Mouse (Mus musculus) kidney, postnatal 14 days (tissue): Measurements from ENCODE around the gene Fgf12.

Source experiments
- DNase-seq: peaks from one replicate; pipeline ENCODE4 v3.0.0; 2022; ENCODE audit warnings: mixed read lengths

The Fgf12 gene

GRCm38 (mm10) chr16:28454821-28455220 is 298.0 kb downstream of the Fgf12 start:
- DNase-seq: no peak

GRCm38 (mm10) chr16:28447114-28447455 is 305.8 kb downstream of the Fgf12 start:
- DNase-seq: no peak

- peak; percentile 18 for DNase-seq
Observed at GRCm38 (mm10) chr16:28446334-28447113, 306.3 kb downstream of the Fgf12 start.

GRCm38 (mm10) chr16:28445800-28446333 is 307.0 kb downstream of the Fgf12 start:
- no peak for DNase-seq

- peak; percentile 31 for DNase-seq
Observed at GRCm38 (mm10) chr16:28444993-28445799, 307.7 kb downstream of the Fgf12 start.

- DNase-seq: no peak
Observed at GRCm38 (mm10) chr16:28421617-28422016, 331.3 kb downstream of the Fgf12 start.

- peak; percentile 7 for DNase-seq
Observed at GRCm38 (mm10) chr16:28419693-28420299, 333.1 kb downstream of the Fgf12 start.

GRCm38 (mm10) chr16:28411210-28411817 is 341.6 kb downstream of the Fgf12 start:
- no peak for DNase-seq

GRCm38 (mm10) chr16:28408294-28408693 is 344.6 kb downstream of the Fgf12 start:
- no peak for DNase-seq

GRCm38 (mm10) chr16:28407892-28408291 is 345.0 kb downstream of the Fgf12 start:
- no peak for DNase-seq

GRCm38 (mm10) chr16:28404156-28404555 is 348.7 kb downstream of the Fgf12 start:
- DNase-seq: no peak

- DNase-seq: no peak
Observed at GRCm38 (mm10) chr16:28402701-28403100, 350.2 kb downstream of the Fgf12 start.

GRCm38 (mm10) chr16:28391283-28391682 is 361.6 kb downstream of the Fgf12 start:
- no peak for DNase-seq

- DNase-seq: no peak
Observed at GRCm38 (mm10) chr16:28389114-28389513, 363.8 kb downstream of the Fgf12 start.

- no peak for DNase-seq
Observed at GRCm38 (mm10) chr16:28374790-28375189, 378.1 kb downstream of the Fgf12 start.

- no peak for DNase-seq
Observed at GRCm38 (mm10) chr16:28373311-28373710, 379.6 kb downstream of the Fgf12 start.

GRCm38 (mm10) chr16:28350624-28351023 is 402.2 kb downstream of the Fgf12 start:
- DNase-seq: no peak

- no peak for DNase-seq
Observed at GRCm38 (mm10) chr16:28345323-28345722, 407.5 kb downstream of the Fgf12 start.

GRCm38 (mm10) chr16:28337930-28338329 is 414.9 kb downstream of the Fgf12 start:
- DNase-seq: no peak

- DNase-seq: no peak
Observed at GRCm38 (mm10) chr16:28336700-28337099, 416.2 kb downstream of the Fgf12 start.

GRCm38 (mm10) chr16:28335025-28335424 is 417.8 kb downstream of the Fgf12 start:
- DNase-seq: no peak

GRCm38 (mm10) chr16:28323576-28323975 is 429.3 kb downstream of the Fgf12 start:
- DNase-seq: peak; percentile 7

- no peak for DNase-seq
Observed at GRCm38 (mm10) chr16:28311618-28312017, 441.2 kb downstream of the Fgf12 start.
